Mouse (Mus musculus) erythroblast, embryonic 14.5 days (primary cell): ENCODE measurements around the gene Kdelr1.

Experiments used
- GATA1 ChIP-seq: IDR thresholded peaks from 2 replicates; pipeline ENCODE4 v1.6.1; 2012; ENCODE audit warnings: low read length, inconsistent platforms, mixed read lengths
- TAL1 ChIP-seq: IDR thresholded peaks from 3 replicates; pipeline ENCODE4 v1.6.1; 2012; ENCODE audit warnings: low read length, inconsistent platforms, mixed read lengths

DNA sequence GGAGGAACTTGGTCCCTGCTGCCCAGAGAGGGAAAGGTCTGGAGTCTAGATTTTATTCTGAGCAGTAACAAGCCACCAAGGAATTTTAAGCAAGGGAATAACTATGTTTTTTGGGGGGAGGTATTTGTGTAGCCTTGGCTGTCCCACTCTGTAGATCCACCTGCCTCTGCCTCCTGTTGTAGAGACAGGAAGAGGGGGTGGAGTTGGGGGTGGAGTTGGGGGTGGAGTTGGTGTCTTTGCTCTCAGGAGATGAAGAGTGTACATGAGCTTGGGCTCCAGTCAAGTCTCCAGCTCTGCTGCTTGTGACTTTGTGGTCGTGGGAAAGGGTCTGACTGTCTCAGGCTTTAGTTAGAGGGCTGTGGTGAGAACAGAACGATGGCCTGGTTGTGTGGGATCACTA lies 8.4 kb downstream of the Kdelr1 start:
- TF ChIP-seq TAL1 (no peak), GATA1 (no peak)
